Mouse (Mus musculus) adrenal gland, postnatal 36 days (tissue): ENCODE results near the gene Magi2. TPM values are rescaled to one million over a fixed set of nuclear protein-coding genes. Genes with fewer than 3 reads are reported as not detected.
"Not testable (repeated sequence)": the region's sequence is repeated elsewhere in the genome, so short reads cannot be mapped to it uniquely, and the experiment has no call there.

Source experiments
- DNase-seq, 2 experiments: peaks; one replicate each; pipeline ENCODE4 v3.0.0; 2021; ENCODE audit warnings: mixed read lengths in 1 of 2
- total RNA-seq, 2 experiments: library from RNA; stranded (reverse); gene quantifications; 2 replicates each; pipeline ENCODE4 v1.2.3; 2021

Magi2 gene
- total RNA-seq, 2 experiments from 2014 or later = 6.1 to 12.5 TPM

DNA sequence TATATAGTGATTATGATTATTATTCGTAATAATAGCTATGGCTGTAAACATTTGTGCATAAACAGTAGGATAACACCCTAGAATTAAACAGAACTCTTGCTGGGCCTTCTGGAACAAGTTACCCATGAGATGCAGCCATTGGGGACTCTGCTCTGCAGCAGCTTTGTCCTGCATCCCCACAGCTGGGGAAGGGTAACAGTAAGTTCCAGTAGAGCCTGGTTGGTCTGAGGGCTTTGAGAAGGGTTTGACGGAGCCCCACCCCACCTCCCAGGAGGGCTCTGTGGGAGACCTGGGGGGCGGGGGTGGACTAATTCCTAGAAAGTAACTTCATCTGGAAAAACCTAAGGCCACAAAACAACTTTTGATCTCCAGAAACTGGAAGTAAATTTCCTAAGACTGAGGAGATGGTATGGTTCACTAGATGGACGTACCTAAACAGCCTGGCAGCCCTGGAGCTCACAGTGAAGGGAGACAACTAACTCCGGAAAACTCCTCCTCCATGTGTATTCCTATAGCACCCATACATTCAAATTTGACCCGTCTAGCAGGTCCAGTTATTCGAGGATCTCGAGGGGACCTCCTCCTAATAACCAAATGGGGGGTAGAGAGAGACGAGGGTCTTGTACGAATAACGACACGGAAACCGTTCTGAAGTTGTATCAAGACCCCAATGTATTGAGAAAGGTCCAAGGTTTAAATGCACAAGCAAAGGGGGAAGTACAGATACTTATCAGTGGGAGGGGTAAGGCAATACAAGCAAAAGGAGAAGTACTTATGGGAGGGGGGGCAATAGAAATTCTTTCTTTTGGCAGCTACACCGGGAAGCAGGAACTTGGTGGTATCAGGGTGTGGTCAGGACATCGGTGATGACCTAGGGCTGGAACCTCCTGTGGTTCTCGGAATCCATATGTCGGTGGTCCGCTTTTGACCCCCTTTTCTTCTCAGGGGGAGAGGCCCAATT lies 1479.8 kb downstream of the Magi2 start:
- not testable (repeated sequence) for DNase-seq

GRCm38 (mm10) chr5:20710845-20711244 lies 1484.0 kb downstream of the Magi2 start:
- DNase-seq = not testable (repeated sequence)

- not testable (repeated sequence) for DNase-seq
These were observed 1487.8 kb downstream of the Magi2 start for GRCm38 (mm10) chr5:20714619-20715018.

DNA sequence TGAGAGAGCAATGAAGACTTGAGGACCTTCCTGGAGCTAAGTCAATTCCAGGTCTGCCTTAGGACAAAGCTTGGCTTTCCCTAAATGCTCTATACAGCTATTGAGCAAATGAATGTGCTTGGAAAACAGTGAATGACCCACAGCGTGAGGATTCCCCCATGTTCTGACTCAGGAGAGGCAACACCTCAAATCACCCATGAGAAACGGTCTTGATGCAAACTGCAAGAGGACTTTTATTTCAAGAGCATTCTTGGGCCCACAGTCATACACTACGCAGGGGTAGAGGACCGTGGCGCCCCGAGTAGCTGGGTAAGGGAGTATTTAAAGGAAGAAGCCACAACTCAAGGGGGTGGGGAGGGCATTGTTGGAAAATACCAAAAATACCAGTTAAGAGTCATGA lies 1489.1 kb downstream of the Magi2 start:
- DNase-seq = not testable (repeated sequence)

- peak in 1 of 2 experiments; percentile 24 for DNase-seq
These were observed 1493.5 kb downstream of the Magi2 start for GRCm38 (mm10) chr5:20720201-20720900.

GRCm38 (mm10) chr5:20723226-20723625 lies 1496.4 kb downstream of the Magi2 start:
- not testable (repeated sequence) for DNase-seq

DNA sequence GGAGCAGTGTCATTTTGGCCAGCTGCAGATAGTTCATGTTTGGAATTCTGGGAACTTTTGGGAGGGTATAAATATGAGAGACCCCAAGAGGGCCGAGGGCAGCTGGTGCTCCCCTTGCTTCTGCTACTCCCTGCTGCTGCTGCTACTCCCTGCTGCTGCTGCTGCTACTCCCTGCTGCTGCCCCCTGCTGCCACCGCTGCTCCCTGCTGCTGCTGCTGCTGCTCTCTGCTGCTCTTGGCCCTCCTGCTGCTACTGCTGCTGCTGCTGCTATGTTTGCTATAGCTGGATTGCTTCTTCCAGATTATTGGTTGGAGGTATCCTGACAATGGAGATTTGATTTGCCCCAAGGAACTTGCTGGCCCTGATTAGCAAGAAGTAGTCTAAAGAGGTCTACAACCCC lies 1512.0 kb downstream of the Magi2 start:
- peak in 1 of 2 experiments; percentile 23 for DNase-seq

DNA sequence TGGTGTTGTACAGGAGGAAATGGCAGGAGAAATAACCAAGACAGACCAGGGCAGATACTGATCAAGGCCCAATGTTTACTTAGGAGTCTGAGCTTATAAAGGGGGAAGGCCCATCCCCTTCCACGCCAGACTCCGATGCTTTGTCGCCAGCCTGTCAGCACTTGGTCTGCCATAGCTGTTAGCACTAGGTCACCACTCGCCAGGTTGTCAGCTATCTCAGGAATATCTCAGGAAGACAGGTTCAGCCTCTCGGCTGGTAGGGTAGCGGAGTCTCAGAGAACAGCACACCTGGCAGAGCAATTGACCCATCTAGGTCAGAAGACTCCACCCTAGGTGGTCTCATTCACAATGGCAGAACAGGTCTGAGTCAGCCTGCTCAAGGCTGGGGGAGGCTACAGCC lies 1514.4 kb downstream of the Magi2 start:
- no peak for DNase-seq

DNA sequence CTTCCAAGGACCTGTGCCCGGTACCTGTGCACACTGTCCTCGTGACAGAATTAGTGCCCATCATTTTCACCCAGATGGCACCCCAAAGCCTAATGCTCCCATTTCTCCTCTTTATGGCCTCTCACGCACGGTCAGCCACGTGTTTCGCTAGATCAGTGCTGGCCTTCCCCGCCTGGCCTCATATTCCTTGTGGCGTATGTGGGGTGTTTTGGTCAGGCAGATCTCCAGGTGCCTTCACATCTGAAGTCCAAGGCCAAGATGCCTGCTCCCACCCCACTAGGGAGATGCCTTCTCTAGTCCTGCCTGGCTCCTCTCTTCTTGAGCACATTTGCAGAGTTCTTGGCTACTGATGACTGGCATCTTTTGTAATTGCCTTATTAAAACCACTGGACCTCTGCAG lies 1515.1 kb downstream of the Magi2 start:
- DNase-seq = no peak

DNA sequence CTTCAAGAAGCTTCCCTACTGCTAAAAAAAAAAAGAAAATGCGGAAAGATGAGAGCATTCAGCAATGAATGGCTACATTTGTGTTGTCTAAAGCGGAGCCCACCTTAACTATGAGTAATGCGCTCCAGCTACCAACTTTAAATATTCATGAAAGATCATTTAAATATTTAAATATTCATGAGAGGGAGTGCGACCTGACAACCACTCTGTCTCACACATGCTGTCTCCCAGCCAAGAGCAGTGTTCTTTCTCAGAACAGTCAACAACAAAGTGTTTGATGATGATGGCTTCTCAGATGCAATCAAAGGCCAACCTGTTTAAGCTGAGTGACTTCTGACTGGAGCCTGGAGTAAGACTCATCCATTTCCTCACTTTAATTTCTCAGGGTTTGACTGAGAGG lies 1521.3 kb downstream of the Magi2 start:
- DNase-seq = no peak

GRCm38 (mm10) chr5:20748856-20749255 lies 1522.0 kb downstream of the Magi2 start:
- no peak for DNase-seq

- no peak for DNase-seq
These were observed 1522.7 kb downstream of the Magi2 start for GRCm38 (mm10) chr5:20749535-20749934.

DNA sequence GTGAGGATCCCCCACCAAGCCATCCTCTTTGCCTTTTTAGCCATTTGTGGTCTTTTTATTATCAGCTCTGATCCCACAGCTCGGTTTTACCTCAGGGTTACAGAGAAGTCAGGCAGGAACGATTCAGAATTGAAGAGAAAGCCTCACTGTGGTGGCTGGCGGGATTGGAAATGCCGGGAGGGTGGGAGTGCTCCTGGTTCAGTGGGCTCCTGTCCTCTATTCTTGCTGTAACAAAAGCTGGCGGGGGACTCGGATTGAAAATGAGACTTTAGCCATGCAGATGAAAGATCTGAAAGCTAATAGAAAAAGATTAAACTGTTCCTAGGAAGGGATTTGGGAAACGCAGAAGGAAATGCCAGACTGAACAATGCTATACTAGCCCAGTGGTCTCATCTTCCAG lies 1524.2 kb downstream of the Magi2 start:
- no peak for DNase-seq

DNA sequence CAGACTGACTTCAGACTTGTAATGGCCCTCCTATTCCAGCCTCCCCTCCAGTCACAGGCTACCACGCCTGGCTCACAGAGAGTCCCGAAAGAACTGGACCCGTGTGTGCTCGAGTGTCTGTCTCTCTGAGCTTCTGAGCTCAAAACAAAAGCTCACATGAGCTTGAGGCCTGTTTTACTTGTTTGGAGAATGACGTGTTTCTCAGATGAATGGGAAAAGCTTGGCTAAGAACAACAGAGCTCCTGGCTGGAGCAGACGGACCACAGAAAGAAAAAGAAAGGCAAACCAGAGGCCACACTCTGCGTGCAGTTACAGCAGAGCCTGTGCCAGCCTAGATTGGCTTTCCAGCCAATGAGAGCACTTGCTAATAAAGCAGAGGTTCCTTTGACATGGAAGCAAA lies 1524.9 kb downstream of the Magi2 start:
- peak in 1 of 2 experiments; percentile 3 for DNase-seq

DNA sequence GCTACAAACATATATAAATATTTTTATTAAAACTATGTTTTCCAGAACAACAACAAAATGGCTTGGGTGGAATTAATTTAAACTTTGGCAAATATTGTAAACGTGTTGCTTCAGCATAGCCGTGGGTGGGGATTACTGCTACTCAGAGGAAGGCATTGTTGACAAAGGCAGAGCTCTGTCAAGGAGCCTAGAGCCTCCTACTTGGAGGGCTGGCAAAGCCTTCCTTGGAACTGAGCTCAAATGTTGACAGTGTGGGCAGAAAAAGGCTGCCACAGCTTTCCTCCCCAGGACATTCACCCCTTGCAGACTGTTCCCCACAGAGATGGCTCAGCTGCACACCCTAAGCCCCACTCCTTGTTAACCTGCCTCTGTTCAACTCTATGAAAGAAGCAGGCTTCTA lies 1526.3 kb downstream of the Magi2 start:
- DNase-seq = no peak

- no peak for DNase-seq
These were observed 1527.1 kb downstream of the Magi2 start for GRCm38 (mm10) chr5:20753963-20754362.
